In the genomic region with DNA sequence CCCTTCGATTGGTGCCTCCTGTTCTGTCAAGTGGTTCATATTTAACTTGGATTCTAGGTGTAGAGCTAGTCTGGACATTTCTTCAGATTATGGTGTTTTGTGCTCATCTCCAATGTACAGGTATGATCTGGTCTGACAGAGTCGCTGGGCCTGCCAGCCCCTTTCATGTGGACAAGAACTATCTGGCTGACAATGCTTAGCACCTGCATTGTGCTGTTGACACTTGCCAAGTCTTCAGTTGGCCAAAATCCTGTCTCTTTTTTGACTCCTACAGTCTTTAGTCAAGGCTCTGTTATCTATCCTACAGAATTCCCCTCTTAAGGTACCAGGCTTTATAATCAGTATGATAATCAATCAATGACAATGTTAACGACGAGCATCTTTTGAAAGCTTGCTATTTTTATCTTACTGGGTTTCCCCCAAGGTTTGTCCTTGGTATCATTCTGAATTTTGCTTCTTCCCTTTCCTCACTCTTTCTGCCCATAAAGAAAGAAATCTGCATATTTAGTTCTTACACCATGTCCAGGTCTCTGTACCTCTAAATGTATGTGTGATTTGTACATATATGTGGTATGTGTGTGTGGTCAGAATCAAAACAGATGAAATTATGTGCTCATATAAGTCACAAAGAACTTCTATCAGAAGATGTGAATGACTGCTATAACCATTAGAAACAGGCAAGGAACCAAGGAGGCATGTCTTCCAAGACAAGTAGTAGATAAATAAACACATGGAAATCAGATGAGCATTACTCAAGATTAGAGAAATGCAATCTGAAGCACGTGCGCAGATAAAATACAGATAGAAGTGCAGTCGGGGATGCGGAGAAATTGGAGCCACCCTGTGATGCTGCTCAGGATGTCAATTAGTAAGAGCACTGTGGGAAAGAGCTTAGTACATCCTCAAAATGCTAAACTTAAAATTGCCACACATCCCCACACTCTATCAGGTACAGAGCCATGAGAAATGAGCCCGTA, we compare ENCODE assay signal across 48 mouse cellular contexts. TPM values are rescaled to one million over a fixed set of nuclear protein-coding genes. Genes with fewer than 3 reads are reported as not detected.
"Had no signal": no experiment of that assay in that cellular context is flagged by ENCODE, and none has a peak within 500 bp of the region (broad histone marks: within the 10 kb centered on the region; RNA-seq: fewer than 3 reads in every experiment).

No protein-coding gene starts in this region.

- H3K4me1 ChIP-seq: intestine, embryonic 15.5 days; kidney, embryonic 15.5 days had no signal

- H3K9me3 ChIP-seq: heart, embryonic 13.5 days; heart, embryonic 15.5 days; hindbrain, embryonic 10.5 days; hindbrain, embryonic 12.5 days; hindbrain, embryonic 13.5 days; hindbrain, embryonic 15.5 days; intestine, embryonic 15.5 days; kidney, embryonic 15.5 days had no signal

- H3K9ac ChIP-seq: heart, embryonic 13.5 days; heart, embryonic 15.5 days; hindbrain, embryonic 12.5 days; hindbrain, embryonic 13.5 days; hindbrain, embryonic 14.5 days; hindbrain, embryonic 15.5 days; intestine, embryonic 15.5 days; kidney, embryonic 15.5 days had no signal

- ATAC-seq: hindbrain, embryonic 16.5 days; hindbrain, postnatal 0 days; inflammation-experienced regulatory T-cells, adult 6 months; intestine, embryonic 15.5 days; intestine, embryonic 16.5 days; intestine, postnatal 0 days had no signal

- H3K4me2 ChIP-seq: heart, embryonic 13.5 days; heart, embryonic 15.5 days; hindbrain, embryonic 12.5 days; hindbrain, embryonic 13.5 days; hindbrain, embryonic 14.5 days; hindbrain, embryonic 15.5 days; intestine, embryonic 15.5 days; kidney, embryonic 15.5 days had no signal

- H3K27me3 ChIP-seq: heart, embryonic 13.5 days; heart, embryonic 15.5 days; hindbrain, embryonic 12.5 days; hindbrain, embryonic 13.5 days; hindbrain, embryonic 15.5 days; intestine, embryonic 15.5 days; kidney, embryonic 15.5 days had no signal

- DNase-seq: heart, postnatal 14 days; heart, postnatal 36 days; heart, postnatal 4 days; kidney, adult 11 months; kidney, adult 18-20 months; kidney, adult 2 months; kidney, adult 8-10 months; kidney, adult 9 months; kidney, postnatal 10 days; kidney, postnatal 14 days; kidney, postnatal 25 days; kidney, postnatal 36 days; kidney, postnatal 4 days; layer of hippocampus, adult 9-11 months; layer of hippocampus, postnatal 36 days had no signal

- H3K36me3 ChIP-seq: heart, embryonic 13.5 days; heart, embryonic 15.5 days; hindbrain, embryonic 10.5 days; hindbrain, embryonic 12.5 days; hindbrain, embryonic 13.5 days; hindbrain, embryonic 15.5 days; intestine, embryonic 15.5 days; kidney, embryonic 15.5 days had no signal

- H3K4me3 ChIP-seq: heart, embryonic 13.5 days; heart, embryonic 15.5 days; hindbrain, embryonic 10.5 days; hindbrain, embryonic 12.5 days; hindbrain, embryonic 13.5 days; hindbrain, embryonic 15.5 days; intestine, embryonic 15.5 days; kidney, embryonic 15.5 days; layer of hippocampus, adult 2 months; left cerebral cortex, adult 2 months had no signal

- H3K27ac ChIP-seq: heart, embryonic 13.5 days; heart, embryonic 15.5 days; hindbrain, embryonic 10.5 days; hindbrain, embryonic 12.5 days; hindbrain, embryonic 13.5 days; hindbrain, embryonic 14.5 days; hindbrain, embryonic 15.5 days; hindbrain, postnatal 0 days; intestine, embryonic 15.5 days; kidney, embryonic 15.5 days; kidney, postnatal 0 days; layer of hippocampus, adult 2 months; left cerebral cortex, adult 2 months had no signal

RNA-seq across cellular contexts. Expression of a gene that starts 54.7 kb away (rescaled TPM):
- total RNA-seq: heart, postnatal 10 days; heart, postnatal 14 days; heart, postnatal 25 days; heart, postnatal 36 days; heart, postnatal 4 days; hematopoietic stem cell, adult 5-6 weeks; layer of hippocampus, adult 18-20 months; layer of hippocampus, adult 2 months; layer of hippocampus, adult 8-10 months; layer of hippocampus, postnatal 14 days; layer of hippocampus, postnatal 25 days; layer of hippocampus, postnatal 36 days; left cerebral cortex, adult 18-20 months; left cerebral cortex, adult 2 months; left cerebral cortex, adult 8-10 months; left cerebral cortex, postnatal 10 days had no signal
- polyA plus RNA-seq: heart, embryonic 13.5 days; heart, embryonic 14.5 days; heart, embryonic 15.5 days; heart, postnatal 0 days; inflammation-experienced regulatory T-cells, adult 6 months; intestine, embryonic 14.5 days; intestine, embryonic 15.5 days; intestine, embryonic 16.5 days; intestine, postnatal 0 days; kidney, adult 2 months; kidney, embryonic 14.5 days; kidney, embryonic 15.5 days; kidney, embryonic 16.5 days; kidney, postnatal 0 days; large intestine, adult 2 months had no signal
